Mouse (Mus musculus): ENCODE data around the gene Arpc4. TPM values are rescaled to one million over a fixed set of nuclear protein-coding genes. Genes with fewer than 3 reads are reported as not detected.
A peak's percentile ranks its signal among the peaks of the same experiment; 100 is the strongest.
"Not testable (repeated sequence)": the region's sequence is repeated elsewhere in the genome, so short reads cannot be mapped to it uniquely, and the experiment has no call there.

Gene Arpc4
- total RNA-seq (2017): 175 and 193 TPM in 2 replicates

DNA sequence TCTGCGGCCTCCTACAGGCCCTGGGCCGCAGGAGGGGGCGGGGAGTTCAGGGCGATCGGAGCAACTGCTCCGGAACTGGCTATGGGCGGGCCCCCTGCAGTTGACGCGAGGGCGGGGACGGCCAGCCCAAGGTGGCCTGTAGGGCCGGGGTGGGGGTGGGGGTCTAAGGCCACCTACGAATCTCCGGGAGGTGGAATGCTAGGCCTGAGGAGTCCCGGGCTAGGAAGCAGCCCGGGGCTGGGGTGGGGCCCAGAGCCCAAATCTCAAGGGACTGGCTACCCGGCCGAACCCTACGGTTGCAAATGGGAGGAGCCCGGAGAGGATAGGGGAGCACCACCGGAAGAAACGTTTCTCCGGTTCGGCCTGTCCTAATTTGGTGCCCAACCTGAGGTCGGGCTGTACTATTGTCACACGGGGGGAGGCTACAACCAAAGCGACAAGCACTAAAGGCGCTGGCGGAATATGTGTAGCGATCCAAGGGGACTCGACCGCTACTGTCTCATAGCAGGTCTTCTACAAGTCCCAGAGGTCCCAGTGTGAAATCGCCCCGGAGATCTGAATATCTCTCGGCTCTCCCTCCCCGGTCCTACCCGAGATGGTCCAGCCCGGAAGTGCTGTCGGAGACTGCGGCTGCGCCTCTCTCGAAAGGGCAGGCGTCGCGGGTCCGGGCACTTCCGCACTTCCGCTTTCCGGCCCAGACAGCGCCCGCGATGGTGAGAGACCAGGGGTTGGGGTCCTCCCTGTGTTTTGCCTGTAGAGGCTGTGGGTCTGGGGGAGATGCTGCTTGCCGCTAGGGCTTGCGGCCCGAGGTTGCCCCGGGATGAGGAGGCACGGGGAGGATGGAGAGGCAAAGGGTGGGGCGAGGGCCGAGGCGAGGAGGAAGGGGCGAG is at the start of gene Arpc4, which contains the start of gene Tada3:
Arpc4 (plus strand) TSS at position 620 of the 890 bp plus-strand sequence.
Tada3 (minus strand) TSS at position 388 of the 890 bp plus-strand sequence.
- ATAC-seq (replicated peaks; ENCODE audit: low read depth, poor library complexity, severe bottlenecking): peak; percentile 75

DNA sequence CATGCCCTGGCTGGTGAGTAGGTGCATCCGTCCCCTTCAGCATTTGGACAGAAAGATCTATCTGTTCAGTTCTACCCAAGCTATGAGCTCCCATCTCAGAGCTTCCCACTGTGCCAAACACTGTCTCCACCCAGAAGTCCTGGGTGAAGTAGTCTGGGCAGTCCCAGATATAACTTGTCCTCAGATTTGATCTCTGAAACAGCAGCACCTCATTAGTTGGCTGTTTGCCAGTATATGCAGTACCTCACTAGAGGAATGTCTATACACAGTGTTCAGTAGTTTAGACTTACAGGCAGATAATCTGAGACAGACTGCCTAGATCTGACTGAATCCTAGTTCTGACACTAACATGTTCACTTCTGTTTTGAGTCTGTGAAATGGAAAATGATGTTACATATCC is 48.5 kb upstream of the Arpc4 start:
- no peak for ATAC-seq (replicated peaks; ENCODE audit: low read depth, poor library complexity, severe bottlenecking)

DNA sequence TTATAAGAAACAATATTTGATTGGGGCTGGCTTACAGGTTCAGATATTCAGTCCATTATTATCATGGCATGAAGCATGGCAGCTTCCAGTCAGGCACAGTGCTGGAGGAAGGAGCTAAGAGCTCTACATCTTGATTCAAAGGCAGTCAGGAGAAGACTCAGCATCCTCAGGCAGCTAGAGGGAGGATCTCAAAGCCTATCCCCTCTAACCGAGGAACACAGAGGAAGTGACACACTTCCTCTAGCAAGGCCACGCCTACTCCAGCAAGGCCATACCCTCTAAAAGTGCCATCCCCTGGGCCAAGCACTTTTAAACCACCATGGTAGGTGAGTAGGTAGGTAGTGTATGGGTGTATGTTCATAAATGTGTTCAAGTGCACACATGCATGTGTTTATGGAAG is 47.4 kb upstream of the Arpc4 start:
- peak; percentile 68 for ATAC-seq (replicated peaks; ENCODE audit: low read depth, poor library complexity, severe bottlenecking)

DNA sequence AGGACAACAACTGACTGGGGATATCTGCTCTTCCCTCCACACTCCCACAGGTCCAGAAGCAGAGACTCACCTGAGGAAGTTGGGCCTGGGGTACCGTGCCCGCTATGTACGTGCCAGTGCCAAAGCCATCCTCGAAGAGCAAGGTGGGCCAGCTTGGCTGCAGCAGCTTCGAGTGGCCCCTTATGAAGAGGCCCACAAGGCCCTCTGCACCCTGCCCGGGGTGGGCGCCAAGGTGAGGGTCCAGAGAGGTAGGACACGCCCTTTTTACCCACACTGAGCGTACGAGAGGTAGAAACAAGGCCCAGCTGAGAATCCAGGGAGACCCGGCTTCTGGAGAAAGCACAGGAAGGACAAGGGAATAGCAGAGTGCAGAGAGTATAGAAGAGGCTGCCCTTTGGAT is 46.2 kb upstream of the Arpc4 start:
- ATAC-seq (replicated peaks; ENCODE audit: low read depth, poor library complexity, severe bottlenecking): no peak

DNA sequence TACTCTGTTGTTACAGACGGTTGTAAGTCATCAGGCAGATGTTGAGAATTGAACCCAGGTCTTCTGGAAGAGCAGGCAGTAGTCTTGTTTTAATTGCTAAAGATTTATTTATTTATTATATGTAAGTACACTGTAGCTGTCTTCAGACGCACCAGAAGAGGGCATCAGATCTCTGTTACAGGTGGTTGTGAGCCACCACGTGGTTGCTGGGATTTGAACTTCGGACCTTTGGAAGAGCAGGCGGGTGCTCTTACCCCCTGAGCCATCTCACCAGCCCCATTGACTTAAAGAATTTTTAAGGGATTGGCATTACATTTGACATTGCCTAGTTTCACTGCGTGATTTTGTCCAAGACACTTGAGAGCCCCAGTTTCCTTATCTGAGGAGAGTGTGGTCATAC is 45.2 kb upstream of the Arpc4 start:
- ATAC-seq (replicated peaks; ENCODE audit: low read depth, poor library complexity, severe bottlenecking): not testable (repeated sequence)

DNA sequence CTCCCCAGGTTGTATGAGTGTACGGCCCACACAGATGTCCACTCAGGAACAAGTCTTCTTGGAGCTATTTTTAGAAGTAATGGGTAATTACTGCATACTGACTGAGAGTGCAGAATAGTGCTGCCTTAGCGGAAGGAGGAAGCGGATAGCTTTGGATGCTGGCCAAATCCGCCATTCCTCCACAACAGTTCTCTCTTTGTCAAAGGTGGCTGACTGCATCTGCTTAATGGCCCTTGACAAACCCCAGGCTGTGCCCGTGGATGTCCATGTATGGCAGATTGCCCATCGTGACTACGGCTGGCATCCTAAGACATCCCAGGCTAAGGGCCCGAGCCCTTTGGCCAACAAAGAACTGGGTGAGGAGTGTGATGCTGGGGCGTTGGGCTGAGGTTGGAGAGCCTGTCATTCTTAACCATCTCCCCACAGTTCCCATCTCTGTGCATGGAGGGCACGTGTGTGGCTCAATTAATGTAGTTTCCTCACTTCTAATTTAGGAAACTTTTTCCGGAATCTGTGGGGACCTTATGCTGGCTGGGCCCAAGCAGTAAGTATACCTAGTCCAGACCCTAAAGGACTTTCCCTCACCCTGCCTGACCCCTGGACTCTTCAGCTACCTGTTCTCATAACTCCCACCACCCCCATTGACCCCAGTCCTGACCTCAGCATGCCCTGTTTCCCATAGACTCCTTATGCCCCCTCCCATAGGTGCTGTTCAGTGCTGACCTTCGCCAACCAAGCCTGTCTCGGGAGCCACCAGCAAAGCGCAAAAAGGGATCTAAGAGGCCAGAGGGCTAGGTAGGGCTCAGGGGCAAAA is 44.6 kb upstream of the Arpc4 start:
- no peak for ATAC-seq (replicated peaks; ENCODE audit: low read depth, poor library complexity, severe bottlenecking)

DNA sequence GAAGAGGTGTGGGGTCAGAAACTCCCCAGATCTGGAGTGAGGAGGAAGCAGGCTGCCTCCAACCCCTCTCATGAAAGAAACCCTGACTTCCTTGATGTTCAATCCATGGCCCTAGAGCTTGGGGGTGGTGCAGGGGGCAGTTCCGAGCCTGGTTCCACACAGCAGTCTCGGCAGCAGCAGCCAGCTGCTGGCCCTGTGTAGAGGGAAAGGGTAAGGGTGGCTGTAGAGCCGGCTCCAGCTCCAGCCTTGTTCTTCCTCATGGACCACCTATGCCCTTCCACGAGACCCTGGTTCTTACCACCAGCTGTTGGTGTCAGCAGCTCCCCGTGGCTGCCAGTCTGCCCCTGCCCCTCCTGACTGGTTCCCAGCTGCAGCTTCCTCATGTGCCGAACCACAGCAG is 43.7 kb upstream of the Arpc4 start:
- no peak for ATAC-seq (replicated peaks; ENCODE audit: low read depth, poor library complexity, severe bottlenecking)

DNA sequence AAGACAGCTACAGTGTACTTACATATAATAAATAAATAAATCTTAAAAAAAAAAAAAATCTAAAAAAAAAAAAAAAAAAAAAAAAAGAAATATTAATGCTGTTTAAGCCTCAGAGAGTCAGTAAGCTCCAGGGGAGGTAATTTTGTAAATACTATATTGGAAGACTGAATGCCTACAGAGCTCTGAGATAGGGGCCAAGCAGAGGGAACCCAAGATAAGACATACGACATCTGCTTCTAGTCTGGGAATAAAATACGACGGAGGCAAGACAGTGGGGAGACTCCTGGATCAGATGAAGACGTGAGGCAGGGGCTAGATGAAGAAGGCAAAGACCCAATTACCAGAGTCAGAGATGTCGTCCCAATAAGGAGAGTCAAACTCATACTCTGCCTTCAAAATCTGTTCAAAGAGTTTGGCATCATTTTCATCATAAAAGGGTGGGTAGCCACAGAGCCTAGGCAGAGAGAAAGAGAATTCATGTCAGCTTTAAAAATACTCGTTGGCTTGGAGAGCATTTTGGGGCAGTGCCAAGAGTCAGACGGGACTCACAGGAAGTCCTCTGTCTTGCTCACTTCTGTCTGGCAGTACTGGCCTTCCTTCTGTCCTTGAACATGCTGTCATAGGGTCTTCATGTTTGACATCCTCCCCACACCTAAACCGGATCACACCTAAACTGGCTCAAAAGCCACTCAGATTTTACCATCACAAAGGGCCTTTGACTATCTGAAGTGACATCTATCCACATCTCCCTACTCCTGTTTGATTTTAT is 40.9 kb upstream of the Arpc4 start:
- 0 out of 2 replicates have a peak, but pooled peaks have one; percentile 13 for ATAC-seq (replicated peaks; ENCODE audit: low read depth, poor library complexity, severe bottlenecking)

DNA sequence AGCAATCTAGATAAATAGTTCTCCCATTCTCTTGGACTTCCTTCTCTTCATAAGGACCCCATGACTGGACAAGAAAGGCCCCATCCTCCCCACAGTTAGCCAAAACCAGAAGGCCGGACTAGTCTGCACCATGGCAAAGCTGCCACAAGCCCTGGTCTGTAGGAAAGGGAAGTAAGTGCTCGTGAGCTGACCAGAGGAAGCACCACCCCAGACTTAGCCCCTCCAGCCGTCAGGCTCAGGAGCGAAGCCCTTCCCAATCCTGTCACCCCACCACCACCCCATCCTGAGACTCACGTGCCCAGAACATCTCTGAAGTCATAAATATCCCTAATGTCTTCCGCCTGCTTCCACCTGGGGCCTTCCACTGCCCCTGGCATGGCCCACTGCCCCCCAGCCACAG is 36.3 kb upstream of the Arpc4 start:
- peak; percentile 48 for ATAC-seq (replicated peaks; ENCODE audit: low read depth, poor library complexity, severe bottlenecking)

DNA sequence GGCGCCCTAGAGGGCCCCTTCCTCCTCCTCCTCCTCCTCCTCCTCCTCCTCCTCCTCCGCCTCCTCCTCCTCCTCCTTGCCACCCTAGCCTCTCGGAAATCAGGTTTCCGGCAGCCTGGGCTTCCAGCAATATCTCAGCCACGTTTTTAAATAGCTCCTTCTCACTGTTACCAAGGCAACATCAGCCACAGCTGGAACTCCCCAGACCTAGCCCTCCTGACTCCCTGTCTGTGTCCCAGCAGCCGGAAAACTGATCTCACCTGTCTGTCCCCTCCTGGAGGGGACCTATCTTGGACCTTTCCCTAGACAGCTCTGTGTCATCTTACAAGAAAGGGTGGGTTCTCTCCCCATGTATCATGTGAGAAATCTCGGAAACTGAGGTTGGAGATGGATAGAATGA is 35.6 kb upstream of the Arpc4 start:
- 0 out of 2 replicates have a peak, but pooled peaks have one; percentile 19 for ATAC-seq (replicated peaks; ENCODE audit: low read depth, poor library complexity, severe bottlenecking)

DNA sequence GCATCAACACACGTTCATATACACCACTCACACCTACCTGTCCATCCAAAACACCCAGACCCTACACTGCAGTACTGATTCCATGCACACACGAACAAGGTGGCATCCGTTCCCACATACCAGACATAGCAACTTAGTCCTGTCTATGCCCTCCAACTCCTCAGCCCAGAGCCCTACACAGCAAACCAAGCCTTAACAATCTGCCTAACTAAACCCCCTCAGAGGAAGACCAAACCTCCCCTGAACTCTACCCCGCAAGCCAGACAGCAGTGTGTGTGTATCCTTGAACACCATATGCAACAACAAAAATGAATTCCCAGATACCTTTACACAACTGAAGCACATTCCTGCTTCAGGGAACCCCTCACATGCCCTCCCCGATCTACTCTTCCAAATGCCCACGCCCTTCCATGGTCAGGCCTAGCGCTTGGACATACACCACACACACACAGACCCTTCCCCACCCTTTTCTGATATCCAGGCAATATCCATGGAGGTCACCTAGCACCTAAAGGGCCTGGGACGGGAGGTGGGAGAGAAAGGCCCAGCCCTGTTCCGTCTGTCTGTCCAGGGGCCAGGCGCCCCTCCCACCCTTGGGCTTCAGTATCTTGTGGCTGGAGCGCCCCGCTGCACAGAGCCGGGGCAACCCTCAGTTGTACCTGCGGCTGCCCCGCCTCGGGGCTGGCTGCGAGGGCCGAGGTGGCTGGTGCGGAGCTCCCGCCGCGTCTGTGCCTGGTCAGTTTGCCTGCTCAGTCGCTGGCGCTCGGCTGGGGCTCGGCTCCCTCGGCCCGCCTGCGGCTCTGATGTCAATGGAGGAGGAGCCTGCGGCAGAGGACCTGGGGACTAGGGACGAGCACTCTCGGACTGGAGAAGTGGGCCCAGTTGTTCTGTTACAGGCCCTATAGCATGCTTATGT is 34.5 kb upstream of the Arpc4 start, which contains the start of gene Camk1:
Camk1 (minus strand) TSS at position 808 of the 916 bp plus-strand sequence.
- peak; percentile 83 for ATAC-seq (replicated peaks; ENCODE audit: low read depth, poor library complexity, severe bottlenecking)

DNA sequence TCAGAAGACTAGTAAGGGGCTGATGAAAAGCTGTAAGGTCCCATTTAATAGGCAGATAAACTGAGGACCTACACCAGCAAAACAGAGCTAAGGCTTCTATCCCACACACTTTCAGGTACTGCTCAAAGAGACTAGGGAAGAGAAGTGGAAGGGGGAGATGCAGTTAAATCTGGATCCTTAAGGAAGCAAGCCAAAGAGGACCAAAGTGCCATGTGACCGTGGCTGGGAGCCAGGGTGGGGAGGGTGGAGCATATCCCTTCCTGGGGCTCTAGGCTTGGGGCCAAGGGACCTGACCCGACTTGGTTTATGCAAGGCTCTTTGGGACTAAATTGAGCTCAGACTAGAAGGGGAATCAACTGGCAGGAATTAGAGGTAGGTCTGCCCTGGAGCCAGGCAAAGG is 33.6 kb upstream of the Arpc4 start:
- no peak for ATAC-seq (replicated peaks; ENCODE audit: low read depth, poor library complexity, severe bottlenecking)

DNA sequence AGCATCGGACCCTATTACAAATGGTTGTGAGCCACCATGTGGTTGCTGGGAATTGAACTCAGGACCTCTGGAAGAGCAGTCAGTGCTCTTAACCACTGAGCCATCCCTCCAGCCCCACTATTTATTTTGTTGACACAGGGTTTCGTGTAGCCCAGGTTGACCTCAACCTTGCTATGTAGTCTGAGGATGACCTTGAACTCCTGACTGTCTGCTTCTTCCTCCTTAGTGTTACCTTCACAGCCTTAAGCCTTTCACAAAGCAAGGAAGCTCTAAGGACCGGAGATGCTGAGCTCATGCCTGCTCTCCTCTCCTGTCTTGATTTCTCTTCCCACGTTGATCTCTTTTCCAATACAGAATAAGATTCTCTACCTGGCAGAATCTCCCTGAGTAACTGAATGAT is 31.0 kb upstream of the Arpc4 start:
- ATAC-seq (replicated peaks; ENCODE audit: low read depth, poor library complexity, severe bottlenecking): no peak

DNA sequence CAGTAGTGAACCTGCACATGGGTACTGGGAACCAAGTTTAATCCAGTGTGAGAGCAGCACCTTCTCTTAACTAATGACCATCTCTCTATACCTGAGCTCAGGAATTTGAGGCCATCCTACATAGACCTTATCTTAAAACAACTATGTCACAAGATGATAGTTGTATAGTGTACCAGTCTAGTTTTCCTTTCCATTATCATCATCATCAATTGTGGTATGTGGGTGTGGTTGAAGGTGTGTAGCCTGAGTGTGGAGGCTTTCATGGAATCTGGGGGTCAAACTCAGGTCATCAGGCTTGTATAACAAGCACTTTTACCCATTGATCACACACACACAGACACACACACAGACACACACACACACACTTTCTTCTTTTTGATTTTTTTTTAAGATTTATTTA is 27.4 kb upstream of the Arpc4 start:
- ATAC-seq (replicated peaks; ENCODE audit: low read depth, poor library complexity, severe bottlenecking): no peak

DNA sequence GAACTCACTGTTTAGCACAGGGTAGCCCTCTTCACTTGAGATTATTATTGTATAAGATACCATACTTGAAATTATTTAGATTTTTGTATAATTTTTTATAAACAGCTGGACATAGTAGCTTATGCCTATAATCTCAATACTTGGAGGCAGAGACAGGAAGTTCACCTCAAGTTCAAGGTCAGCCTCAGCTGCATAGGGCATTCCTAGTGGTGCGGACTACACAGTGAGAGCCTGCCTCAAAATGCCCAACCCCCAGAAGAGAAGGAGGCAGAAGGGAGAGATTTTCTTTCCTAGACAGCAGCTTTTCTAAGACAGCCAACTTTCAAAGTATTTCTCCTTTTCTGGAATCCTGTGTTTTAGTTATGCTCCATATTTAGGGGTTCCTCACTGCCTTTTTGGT is 26.8 kb upstream of the Arpc4 start:
- ATAC-seq (replicated peaks; ENCODE audit: low read depth, poor library complexity, severe bottlenecking): no peak

DNA sequence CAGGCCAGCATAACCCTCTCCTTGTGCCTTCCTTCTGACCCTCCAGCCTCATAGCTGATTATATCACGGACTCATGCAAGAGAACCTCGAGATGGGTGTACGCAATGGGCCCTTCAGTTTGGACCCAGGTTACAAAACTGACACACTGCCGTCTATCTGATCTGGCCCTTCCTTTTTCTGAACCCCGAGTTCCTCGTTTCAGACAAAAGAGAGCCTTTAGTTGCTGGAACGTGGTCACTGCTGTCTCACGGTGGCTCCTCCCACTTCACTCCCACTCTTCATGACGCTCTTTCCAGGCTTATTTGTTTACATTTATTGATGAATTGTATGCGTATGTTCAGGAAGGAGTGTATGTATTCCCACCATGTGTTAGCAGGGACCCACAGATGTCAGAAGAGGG is 26.3 kb upstream of the Arpc4 start:
- ATAC-seq (replicated peaks; ENCODE audit: low read depth, poor library complexity, severe bottlenecking): peak; percentile 84

DNA sequence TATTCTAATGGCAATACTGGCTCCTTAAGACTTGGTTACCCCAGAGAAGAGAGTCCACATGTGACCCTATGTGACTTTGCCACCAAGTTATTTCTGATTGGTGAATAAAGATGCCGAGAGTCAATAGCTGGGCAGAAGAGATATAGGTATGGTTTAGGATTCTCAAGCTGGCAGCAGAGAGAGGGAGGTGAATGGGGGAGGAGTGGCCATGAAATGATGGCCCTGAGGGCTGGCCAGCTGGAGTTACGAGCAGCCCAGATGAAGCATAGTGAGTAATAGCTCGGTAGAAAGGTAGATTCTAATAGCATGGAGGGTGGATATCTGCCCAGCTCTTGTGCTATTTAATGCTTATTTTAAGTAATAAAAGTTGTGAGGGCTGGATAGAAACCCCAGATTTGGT is 25.1 kb upstream of the Arpc4 start:
- ATAC-seq (replicated peaks; ENCODE audit: low read depth, poor library complexity, severe bottlenecking): no peak

DNA sequence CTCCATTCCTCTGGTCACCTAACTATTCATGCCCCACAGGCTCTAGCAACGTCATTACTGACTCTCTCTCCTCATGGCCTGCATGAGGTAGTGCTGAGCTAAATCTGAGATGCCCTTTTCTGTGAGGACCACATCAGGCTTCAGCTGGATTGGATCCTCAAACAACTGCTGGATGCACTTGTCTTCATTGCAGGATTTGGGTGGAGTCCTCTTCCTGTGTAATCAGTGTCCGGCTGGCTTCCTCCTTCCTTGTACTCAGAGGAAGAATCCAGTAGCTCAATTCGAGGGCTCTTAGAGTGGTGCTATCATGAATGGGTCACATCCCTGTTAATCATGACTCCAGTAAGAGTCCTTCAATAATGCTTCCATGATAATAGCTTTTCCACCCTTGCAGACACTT is 24.2 kb upstream of the Arpc4 start:
- no peak for ATAC-seq (replicated peaks; ENCODE audit: low read depth, poor library complexity, severe bottlenecking)

DNA sequence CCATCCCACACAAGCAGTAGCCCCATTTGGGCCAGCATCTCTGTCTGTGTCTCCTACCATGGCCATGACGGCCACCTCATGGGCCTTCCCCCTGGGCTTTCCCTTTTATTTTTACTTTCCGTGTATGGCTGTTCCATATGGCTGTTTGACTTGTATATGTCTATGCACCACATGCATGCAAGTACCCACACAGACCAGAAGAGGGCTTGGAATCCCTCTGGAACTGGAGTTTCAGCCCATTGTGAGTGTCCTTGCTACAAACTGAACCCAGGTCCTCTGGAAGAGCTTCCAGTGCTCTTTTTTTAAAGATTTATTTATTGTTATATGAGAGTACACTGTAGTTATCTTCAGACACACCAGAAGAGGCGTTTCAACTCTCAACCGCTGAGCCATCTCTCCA is 16.4 kb upstream of the Arpc4 start:
- 0 out of 2 replicates have a peak, but pooled peaks have one; percentile 39 for ATAC-seq (replicated peaks; ENCODE audit: low read depth, poor library complexity, severe bottlenecking)

Data from common myeloid progenitor, adult 5-6 weeks (primary cell).